Mouse (Mus musculus): ENCODE results near the gene Rab3gap1. TPM values are rescaled to one million over a fixed set of nuclear protein-coding genes. Genes with fewer than 3 reads are reported as not detected.
A peak's percentile ranks its signal among the peaks of the same experiment; 100 is the strongest.

The Rab3gap1 gene
- 13.5 and 13.8 TPM in 2 replicates for polyA plus RNA-seq (2015; fragmentation: Nextera tagmentation; extraction: Ambion mirVana)

GRCm38 (mm10) chr1:127868300-127869261 lies at the start of gene Rab3gap1:
Gene Rab3gap1, plus strand, starts transcription at chr1:127868773.
- WGBS = 12% methylated on average over 47 of the region's 47 CpGs
- TF ChIP-seq CTCF (IDR thresholded peaks at IDR 0.05; ENCODE audit: low read depth) (peak; percentile 17; the same call in 1 of the 2 replicates), EP300 (optimal IDR thresholded peaks at IDR 0.05) (no peak)
- Histone ChIP-seq H3K27me3 (ENCODE audit: control insufficient read depth, insufficient read depth, low read length) (no peaks in the 10 kb centered on the region), H3K4me2 (replicated peaks; ENCODE audit: low read depth) (peak within 1 kb of the TSS; percentile 64), H3K4me3 (ENCODE audit: low read depth, low read length) (peak within 1 kb of the TSS; percentile 70), H3K4me1 (replicated peaks; ENCODE audit: control insufficient read depth, insufficient read depth) (no peaks in the 10 kb centered on the region), H3K36me3 (ENCODE audit: control insufficient read depth, insufficient read depth, low read length) (no peaks in the 10 kb centered on the region), H3K27ac (replicated peaks) (peak within 1 kb of the TSS; percentile 90), H3K9ac (ENCODE audit: low read length) (peak within 1 kb of the TSS; percentile 79), H3K9me3 (ENCODE audit: control insufficient read depth, low read length) (no peaks in the 10 kb centered on the region)
- ATAC-seq (ENCODE audit: low FRiP score, low TSS enrichment) (peak; percentile 99), DNase-seq (ENCODE audit: low spot score) (peak; percentile 92)

- no peak for DNase-seq (ENCODE audit: low spot score)
- Histone ChIP-seq H3K4me1 (replicated peaks; ENCODE audit: control insufficient read depth, insufficient read depth) (no peaks in the 10 kb centered on the region), H3K9me3 (ENCODE audit: control insufficient read depth, low read length) (no peaks in the 10 kb centered on the region), H3K27me3 (ENCODE audit: control insufficient read depth, insufficient read depth, low read length) (no peaks in the 10 kb centered on the region), H3K4me3 (ENCODE audit: low read depth, low read length) (no peak overlapping the region), H3K4me2 (replicated peaks; ENCODE audit: low read depth) (no peak overlapping the region), H3K9ac (ENCODE audit: low read length) (no peak overlapping the region), H3K27ac (replicated peaks) (no peak overlapping the region), H3K36me3 (ENCODE audit: control insufficient read depth, insufficient read depth, low read length) (no peaks in the 10 kb centered on the region)
- no peak for TF ChIP-seq EP300 (optimal IDR thresholded peaks at IDR 0.05)
- TF ChIP-seq CTCF (IDR thresholded peaks at IDR 0.05; ENCODE audit: low read depth) = peak; percentile 85
- WGBS = 15% methylated on average over 2 of the region's 2 CpGs
- no peak for ATAC-seq (ENCODE audit: low FRiP score, low TSS enrichment)
Observed at GRCm38 (mm10) chr1:127827325-127827724, 41.2 kb upstream of the Rab3gap1 start.

- DNase-seq (ENCODE audit: low spot score) = no peak
- Histone ChIP-seq H3K4me3 (ENCODE audit: low read depth, low read length) (no peak overlapping the region), H3K9ac (ENCODE audit: low read length) (no peak overlapping the region), H3K4me1 (replicated peaks; ENCODE audit: control insufficient read depth, insufficient read depth) (no peaks in the 10 kb centered on the region), H3K27me3 (ENCODE audit: control insufficient read depth, insufficient read depth, low read length) (no peaks in the 10 kb centered on the region), H3K36me3 (ENCODE audit: control insufficient read depth, insufficient read depth, low read length) (no peaks in the 10 kb centered on the region), H3K4me2 (replicated peaks; ENCODE audit: low read depth) (no peak overlapping the region), H3K27ac (replicated peaks) (no peak overlapping the region), H3K9me3 (ENCODE audit: control insufficient read depth, low read length) (no peaks in the 10 kb centered on the region)
- no peak for TF ChIP-seq CTCF (IDR thresholded peaks at IDR 0.05; ENCODE audit: low read depth)
- no peak for TF ChIP-seq EP300 (optimal IDR thresholded peaks at IDR 0.05)
- no peak for ATAC-seq (ENCODE audit: low FRiP score, low TSS enrichment)
- 84% methylated on average over 13 of the region's 13 CpGs for WGBS
Observed at GRCm38 (mm10) chr1:127830215-127830921, 38.2 kb upstream of the Rab3gap1 start.

- no peak overlapping the region for H3K4me3 ChIP-seq (ENCODE audit: low read depth, low read length)
- H3K36me3 ChIP-seq (ENCODE audit: control insufficient read depth, insufficient read depth, low read length) = no peaks in the 10 kb centered on the region
- no peaks in the 10 kb centered on the region for H3K9me3 ChIP-seq (ENCODE audit: control insufficient read depth, low read length)
- DNase-seq (ENCODE audit: low spot score) = no peak
- WGBS = 31% methylated on average over 2 of the region's 2 CpGs
- H3K27ac ChIP-seq (replicated peaks) = no peak overlapping the region
- no peak overlapping the region for H3K9ac ChIP-seq (ENCODE audit: low read length)
- no peak for ATAC-seq (ENCODE audit: low FRiP score, low TSS enrichment)
- no peak overlapping the region for H3K4me2 ChIP-seq (replicated peaks; ENCODE audit: low read depth)
- H3K4me1 ChIP-seq (replicated peaks; ENCODE audit: control insufficient read depth, insufficient read depth) = no peaks in the 10 kb centered on the region
- TF ChIP-seq EP300 (optimal IDR thresholded peaks at IDR 0.05) (no peak), CTCF (IDR thresholded peaks at IDR 0.05; ENCODE audit: low read depth) (no peak)
- H3K27me3 ChIP-seq (ENCODE audit: control insufficient read depth, insufficient read depth, low read length) = no peaks in the 10 kb centered on the region
Observed at GRCm38 (mm10) chr1:127833714-127834113, 34.9 kb upstream of the Rab3gap1 start.

GRCm38 (mm10) chr1:127834202-127834601 lies 34.4 kb upstream of the Rab3gap1 start:
- ATAC-seq (ENCODE audit: low FRiP score, low TSS enrichment) (no peak), DNase-seq (ENCODE audit: low spot score) (no peak)
- Histone ChIP-seq H3K4me3 (ENCODE audit: low read depth, low read length) (no peak overlapping the region), H3K36me3 (ENCODE audit: control insufficient read depth, insufficient read depth, low read length) (no peaks in the 10 kb centered on the region), H3K9ac (ENCODE audit: low read length) (no peak overlapping the region), H3K9me3 (ENCODE audit: control insufficient read depth, low read length) (no peaks in the 10 kb centered on the region), H3K27ac (replicated peaks) (no peak overlapping the region), H3K4me1 (replicated peaks; ENCODE audit: control insufficient read depth, insufficient read depth) (no peaks in the 10 kb centered on the region), H3K27me3 (ENCODE audit: control insufficient read depth, insufficient read depth, low read length) (no peaks in the 10 kb centered on the region), H3K4me2 (replicated peaks; ENCODE audit: low read depth) (no peak overlapping the region)
- TF ChIP-seq EP300 (optimal IDR thresholded peaks at IDR 0.05) = no peak
- TF ChIP-seq CTCF (IDR thresholded peaks at IDR 0.05; ENCODE audit: low read depth) = no peak
- 54% methylated on average over 4 of the region's 4 CpGs for WGBS
